Mouse (Mus musculus) gastrocnemius, adult 18-20 months (tissue): Measurements from ENCODE around the gene Gm49322. TPM values are rescaled to one million over a fixed set of nuclear protein-coding genes. Genes with fewer than 3 reads are reported as not detected.

Experiments
- DNase-seq: peaks from one replicate; pipeline ENCODE4 v3.0.0; 2021; ENCODE audit warnings: low spot score
- microRNA-seq: library from miRNA; unstranded; fragments of <30 nt; microRNA quantifications from one replicate; pipeline ENCODE4 v1.2.0, GENCODE M21; 2021
- total RNA-seq, 2 experiments: library from RNA; stranded (reverse); gene quantifications; 2 replicates each; pipeline ENCODE4 v1.2.3; 2021

Gm49322 gene
- total RNA-seq, 2 experiments from 2014 or later = 0.14 to 0.26 TPM

GRCm38 (mm10) chr10:80654866-80655265 is 49.0 kb downstream of the Gm49322 start:
- DNase-seq = no peak

DNA sequence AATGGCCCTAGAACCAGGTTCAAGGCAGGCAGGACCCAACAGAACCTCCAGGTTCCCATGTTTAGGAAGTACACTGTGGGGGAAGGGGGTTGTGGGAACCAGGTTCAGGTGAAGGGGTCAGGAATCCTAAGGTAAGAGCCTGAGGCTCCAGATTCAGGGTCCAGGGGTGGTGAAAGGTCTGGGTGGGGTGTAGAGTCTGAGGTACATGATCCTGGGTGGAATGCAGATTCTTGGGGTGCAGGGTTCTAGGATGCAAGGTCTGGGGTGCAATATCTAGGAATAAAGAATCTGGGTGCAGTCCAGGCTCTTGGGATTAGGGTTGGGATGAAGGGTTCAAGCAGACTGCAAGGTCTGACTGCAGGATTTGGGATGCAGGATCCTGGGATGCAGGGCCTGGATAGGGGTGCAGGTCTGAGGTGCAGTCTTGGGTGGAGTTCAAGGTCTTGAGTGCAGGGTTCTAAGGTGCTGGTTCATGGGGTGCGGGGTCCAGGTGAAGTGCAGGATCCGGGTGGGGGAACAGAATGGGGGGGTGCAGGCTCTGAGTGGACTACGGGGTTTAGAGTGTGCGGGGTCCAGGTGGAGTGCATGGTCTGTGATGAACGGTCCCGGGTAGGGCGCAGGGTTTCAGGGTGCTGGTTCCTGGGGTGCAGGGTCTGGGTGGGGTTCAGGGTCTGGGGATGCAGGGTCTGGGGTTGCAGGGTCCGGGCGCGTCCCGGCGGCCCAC is 49.7 kb downstream of the Gm49322 start:
- DNase-seq = no peak

GRCm38 (mm10) chr10:80656130-80656862 is 50.5 kb downstream of the Gm49322 start:
- peak; percentile 98 for DNase-seq

DNA sequence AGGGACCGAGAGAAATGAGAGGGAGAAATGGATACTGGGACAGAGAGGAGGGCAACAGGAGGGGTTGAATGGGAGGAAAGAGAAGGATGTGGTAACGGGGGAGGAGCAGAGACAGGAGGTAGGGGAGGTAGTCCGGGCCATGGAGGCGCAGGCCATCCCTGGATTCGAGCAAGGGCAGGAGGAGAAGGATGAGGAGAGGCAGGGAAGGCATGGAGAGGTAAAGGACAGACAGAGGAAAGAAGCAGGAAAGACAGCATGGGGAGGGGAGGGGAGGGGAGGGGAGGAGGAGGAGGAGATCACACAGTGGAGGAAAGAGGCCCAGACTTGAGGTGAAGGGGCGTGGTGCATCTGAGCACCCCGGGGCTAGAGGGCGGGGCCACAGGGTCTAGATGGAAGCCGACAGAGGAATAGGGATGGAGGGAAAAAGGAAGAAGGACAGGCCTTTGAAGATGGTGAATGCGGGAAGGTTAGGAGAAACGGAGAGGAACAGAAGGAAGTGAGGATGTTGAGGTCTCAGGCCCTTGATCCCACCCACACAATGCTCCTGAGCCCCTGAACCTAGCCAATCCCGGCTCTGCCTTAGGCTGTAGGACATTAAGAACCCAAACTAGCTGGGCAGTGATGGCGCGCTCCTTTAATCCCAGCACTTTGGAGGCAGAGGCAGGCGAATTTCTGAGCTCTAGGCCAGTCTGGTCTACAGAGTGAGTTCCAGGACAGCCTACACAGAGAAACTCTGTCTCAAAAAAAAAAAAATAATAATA is 51.2 kb downstream of the Gm49322 start, which contains the start of gene Btbd2:
Btbd2 (minus strand) TSS at position 209 of the 761 bp plus-strand sequence.
- no peak for DNase-seq

DNA sequence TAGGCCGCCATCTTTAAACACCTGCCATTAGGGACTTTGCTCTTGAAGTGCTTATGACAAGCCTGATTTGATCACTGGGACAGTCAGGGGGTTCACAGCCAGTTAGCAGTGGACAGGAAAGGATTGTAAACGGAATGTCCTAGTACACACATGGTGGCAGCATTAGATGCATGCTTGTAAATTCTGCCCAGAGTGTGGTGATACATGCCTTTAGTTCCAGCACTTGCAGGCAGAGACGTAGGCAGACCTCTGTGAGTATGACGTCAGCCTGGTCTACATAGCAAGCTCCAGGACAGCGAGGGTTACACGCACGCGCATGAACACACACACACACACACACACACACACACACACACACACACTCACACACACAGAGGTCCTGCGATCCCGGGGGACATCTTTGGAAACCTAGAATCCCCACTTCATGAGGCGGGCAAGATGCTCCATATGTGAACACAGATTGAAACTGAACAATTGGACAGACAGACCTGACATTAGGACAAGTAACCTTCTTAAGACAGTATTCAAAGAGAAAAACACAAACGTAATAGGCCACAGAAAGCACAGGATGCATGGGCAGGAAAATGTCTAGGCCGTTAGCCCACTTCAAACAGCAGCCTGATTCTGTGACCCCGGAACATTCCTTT is 52.5 kb downstream of the Gm49322 start:
- no peak for DNase-seq

GRCm38 (mm10) chr10:80658841-80659202 is 53.0 kb downstream of the Gm49322 start:
- DNase-seq = peak; percentile 47

GRCm38 (mm10) chr10:80659213-80659612 is 53.4 kb downstream of the Gm49322 start:
- peak; percentile 82 for DNase-seq

DNA sequence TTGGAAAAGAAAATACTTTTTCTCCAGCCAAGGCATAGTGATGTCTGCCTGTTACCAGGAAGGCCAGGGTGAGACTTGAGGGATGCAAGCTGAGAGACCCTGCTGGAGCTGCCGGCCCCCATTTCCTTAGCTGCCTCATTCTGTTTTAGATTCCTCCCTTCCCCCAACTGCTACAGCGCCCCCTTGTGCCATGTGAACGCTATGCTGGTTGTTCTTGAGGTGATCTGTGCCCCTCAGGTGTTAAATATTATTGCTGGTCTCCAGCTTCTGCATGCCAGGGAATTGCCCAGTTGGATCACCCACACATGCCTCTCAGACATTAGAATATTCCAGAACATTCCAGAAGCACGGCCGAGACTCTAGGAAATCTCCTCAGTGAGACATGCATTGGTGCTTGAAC is 55.3 kb downstream of the Gm49322 start:
- peak; percentile 44 for DNase-seq

- peak; percentile 36 for DNase-seq
Observed at GRCm38 (mm10) chr10:80663485-80664196, 57.8 kb downstream of the Gm49322 start.

- peak; percentile 96 for DNase-seq
Observed at GRCm38 (mm10) chr10:80664197-80665015, 58.6 kb downstream of the Gm49322 start.

- peak; percentile 93 for DNase-seq
Observed at GRCm38 (mm10) chr10:80665016-80665380, 59.2 kb downstream of the Gm49322 start.

Small RNA genes lying within 50 kb of the gene (microRNA-seq; reads per million reads assigned to microRNA genes)
- gene Mir6912 = not detected

Other genes starting within 250 kb of the Gm49322 start
- gene Plk5, start 249.6 kb upstream of the Gm49322 start, total RNA-seq = under 1 TPM; 0.09 to 0.11 TPM
- gene Mex3d, start 218.4 kb upstream of the Gm49322 start, total RNA-seq = 1 to 10 TPM; 4.0 to 4.6 TPM
- 100 to 1,000 TPM; 108 to 127 TPM for gene Mbd3, start 206.5 kb upstream of the Gm49322 start, total RNA-seq
- 100 to 1,000 TPM; 831 to 847 TPM for gene Uqcr11, start 199.2 kb upstream of the Gm49322 start, total RNA-seq
- gene Tcf3, start 172.4 kb upstream of the Gm49322 start, total RNA-seq = 10 to 100 TPM; 11.2 to 11.3 TPM
- not detected for gene Onecut3, start 111.2 kb upstream of the Gm49322 start, total RNA-seq
- gene Atp8b3, start 66.9 kb upstream of the Gm49322 start, total RNA-seq = not detected
- gene Rexo1, start 44.5 kb upstream of the Gm49322 start, total RNA-seq = 10 to 100 TPM in 1 of 2 experiments, 1 to 10 TPM in 1; 9.6 to 11.1 TPM
- gene Klf16, start 28.7 kb upstream of the Gm49322 start, total RNA-seq = 1 to 10 TPM; 1.5 to 1.9 TPM
- gene Abhd17a, start 15.7 kb upstream of the Gm49322 start, total RNA-seq = 10 to 100 TPM; 62.4 to 64.3 TPM
- gene Scamp4, start 3.1 kb upstream of the Gm49322 start, total RNA-seq = 10 to 100 TPM; 19.0 to 20.1 TPM
- gene Adat3, start 3.1 kb upstream of the Gm49322 start, total RNA-seq = under 1 TPM in 1 of 2 experiments, not detected in 1; 0.69 TPM
- gene Csnk1g2, start 16.8 kb downstream of the Gm49322 start, total RNA-seq = 100 to 1,000 TPM in 1 of 2 experiments, 10 to 100 TPM in 1; 97.2 to 128 TPM
- 10 to 100 TPM; 38.5 to 40.0 TPM for gene Btbd2, start 51.0 kb downstream of the Gm49322 start, total RNA-seq
- 100 to 1,000 TPM; 244 to 292 TPM for gene Mknk2, start 72.1 kb downstream of the Gm49322 start, total RNA-seq
- gene Mob3a, start 96.0 kb downstream of the Gm49322 start, total RNA-seq = 1 to 10 TPM; 2.3 to 4.1 TPM
- gene Izumo4, start 96.2 kb downstream of the Gm49322 start, total RNA-seq = 1 to 10 TPM in 1 of 2 experiments, under 1 TPM in 1; 0.91 to 1.9 TPM
- gene Ap3d1, start 136.2 kb downstream of the Gm49322 start, total RNA-seq = 10 to 100 TPM; 24.3 to 31.7 TPM
- 10 to 100 TPM; 13.6 to 20.8 TPM for gene Dot1l, start 149.2 kb downstream of the Gm49322 start, total RNA-seq
- gene Sf3a2, start 192.2 kb downstream of the Gm49322 start, total RNA-seq = 10 to 100 TPM; 27.3 to 27.6 TPM
- 10 to 100 TPM; 24.3 to 25.8 TPM for gene Plekhj1, start 192.6 kb downstream of the Gm49322 start, total RNA-seq
- gene Amh, start 199.2 kb downstream of the Gm49322 start, total RNA-seq = under 1 TPM; 0.31 to 0.32 TPM
- gene Jsrp1, start 207.5 kb downstream of the Gm49322 start, total RNA-seq = 100 to 1,000 TPM; 448 to 461 TPM
- 100 to 1,000 TPM; 698 to 770 TPM for gene Oaz1, start 220.6 kb downstream of the Gm49322 start, total RNA-seq
- 10 to 100 TPM in 1 of 2 experiments, 1 to 10 TPM in 1; 8.3 to 12.6 TPM for gene Lingo3, start 238.0 kb downstream of the Gm49322 start, total RNA-seq
- 10 to 100 TPM; 12.6 to 14.7 TPM for gene Lsm7, start 249.2 kb downstream of the Gm49322 start, total RNA-seq
- gene Sppl2b, start 249.3 kb downstream of the Gm49322 start, total RNA-seq = 10 to 100 TPM; 12.4 to 12.6 TPM